Mouse (Mus musculus) liver, postnatal 0 days (tissue): Measurements from ENCODE around the gene Tdpoz2.
A peak's percentile ranks its signal among the peaks of the same experiment; 100 is the strongest.
"Not testable (repeated sequence)": the region's sequence is repeated elsewhere in the genome, so short reads cannot be mapped to it uniquely, and the experiment has no call there.

Source experiments
- CTCF ChIP-seq: sonication (generic); IDR thresholded peaks from 2 replicates; pipeline ENCODE4 v1.5.1; 2016; ENCODE audit warnings: antibody characterized with exemption, low read depth
- EP300 ChIP-seq: IDR thresholded peaks from 2 replicates; pipeline ENCODE4 v1.6.1; 2016; ENCODE audit warnings: antibody characterized with exemption, low read depth, mild to moderate bottlenecking

- TF ChIP-seq CTCF: peak; percentile 72
- not testable (repeated sequence) for TF ChIP-seq EP300
Measured at GRCm38 (mm10) chr3:93608970-93609369, 43.5 kb downstream of the Tdpoz2 start.
